Mouse (Mus musculus) stomach, postnatal 0 days (tissue): ENCODE results near the gene Elfn1. TPM values are rescaled to one million over a fixed set of nuclear protein-coding genes. Genes with fewer than 3 reads are reported as not detected.

Experiments used
- ATAC-seq: fragments of 200-750 bp; cut with Nextera tagmentation; 2 replicates; pipeline ENCODE4 v1.8.0; 2017; ENCODE audit not compliant: low FRiP score, low TSS enrichment
- DNase-seq: peaks from one replicate; pipeline ENCODE4 v3.0.0-alpha.2; 2016; ENCODE audit warnings: low spot score
- H3K27ac ChIP-seq: fragments of 300-500 bp; sonication (generic); replicated peaks from 2 replicates; pipeline ENCODE4 v1.5.1; 2014; ENCODE audit warnings: mild to moderate bottlenecking, control low read depth
- H3K27me3 ChIP-seq: fragments of 300-500 bp; sonication (generic); 2 replicates; pipeline ENCODE4 v1.6.1; 2014; ENCODE audit warnings: low read length; ENCODE audit not compliant: control insufficient read depth, insufficient read depth
- H3K36me3 ChIP-seq: fragments of 300-500 bp; sonication (generic); 2 replicates; pipeline ENCODE4 v1.6.1; 2014; ENCODE audit warnings: low read length, mixed read lengths; ENCODE audit not compliant: control insufficient read depth, insufficient read depth
- H3K4me1 ChIP-seq: fragments of 300-500 bp; sonication (generic); replicated peaks from 2 replicates; pipeline ENCODE4 v1.6.1; 2014; ENCODE audit warnings: antibody characterized with exemption; ENCODE audit not compliant: control insufficient read depth, insufficient read depth
- H3K4me2 ChIP-seq: fragments of 300-500 bp; sonication (generic); replicated peaks from 2 replicates; pipeline ENCODE4 v1.6.1; 2014; ENCODE audit warnings: low read depth, mild to moderate bottlenecking, control low read depth, moderate library complexity
- H3K4me3 ChIP-seq: fragments of 300-500 bp; sonication (generic); 2 replicates; pipeline ENCODE4 v1.5.1; 2014; ENCODE audit warnings: low read depth, low read length, control low read depth
- H3K9ac ChIP-seq: fragments of 300-500 bp; sonication (generic); 2 replicates; pipeline ENCODE4 v1.6.1; 2014; ENCODE audit warnings: mild to moderate bottlenecking, low read length, control low read depth, mixed read lengths
- H3K9me3 ChIP-seq: fragments of 300-500 bp; sonication (generic); 2 replicates; pipeline ENCODE4 v1.6.1; 2016; ENCODE audit warnings: low read length; ENCODE audit not compliant: control insufficient read depth
- CTCF ChIP-seq: IDR thresholded peaks from 2 replicates; pipeline ENCODE4 v1.5.1; 2016; ENCODE audit warnings: antibody characterized with exemption, low read depth, mild to moderate bottlenecking, moderate library complexity
- EP300 ChIP-seq: optimal IDR thresholded peaks from 2 replicates; pipeline ENCODE3; 2016; ENCODE audit warnings: antibody characterized with exemption
- WGBS: fragments of 180-500 bp; shearing (Covaris S2); extraction: QIAGEN DNeasy Blood & Tissue Kit; methylation state at CpG from one replicate; pipeline ENCODE4 v1.1.7; 2014; 5-methylcytosine and 5-hydroxymethylcytosine counted together
- polyA plus RNA-seq: library from polyadenylated mRNA; unstranded; fragments of >200 nt; fragmentation: Nextera tagmentation; extraction: Ambion mirVana; gene quantifications from 2 replicates; pipeline ENCODE4 v1.2.1, GENCODE M21; 2015

Elfn1 gene
- polyA plus RNA-seq, 1 experiment from 2014 or later = 0.12 TPM

DNA sequence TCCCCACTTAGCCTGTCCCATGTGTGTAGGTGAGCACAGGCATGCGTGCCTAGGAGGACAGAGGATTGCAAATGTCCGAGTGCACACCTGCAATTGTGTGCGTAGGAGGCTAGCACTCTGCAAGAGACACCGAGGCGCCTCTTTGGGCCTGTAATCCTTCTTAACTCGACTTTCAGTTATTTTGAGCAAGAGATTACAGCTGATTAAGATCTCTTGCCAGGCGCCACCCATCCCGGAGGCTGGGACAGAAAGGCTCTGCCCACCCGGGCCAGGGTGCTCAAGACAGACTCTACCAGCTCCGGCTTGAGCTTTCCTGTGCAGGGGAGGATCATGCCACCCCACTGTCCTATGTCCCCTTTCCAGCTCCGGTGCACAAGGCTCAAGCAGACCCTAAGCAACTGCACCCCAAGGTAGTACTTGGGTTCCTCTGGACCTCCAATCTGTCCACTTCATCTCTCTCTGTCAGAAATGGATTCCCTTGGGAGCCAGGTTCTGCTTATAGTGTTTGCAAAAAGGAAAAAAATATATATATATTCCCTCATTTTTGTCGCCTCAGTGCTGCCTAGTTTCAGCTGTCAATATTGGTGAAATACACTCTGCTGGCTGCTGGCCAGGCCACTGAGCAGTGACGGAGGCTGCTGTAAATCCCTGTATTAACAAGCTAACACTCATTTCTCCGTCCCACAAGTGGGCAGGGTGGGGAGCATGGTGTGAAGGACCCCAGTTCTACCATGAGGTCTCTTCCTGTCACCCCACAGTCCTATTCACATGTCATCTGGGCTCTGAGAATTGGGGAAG, 61.6 kb downstream of the Elfn1 start:
- Histone ChIP-seq H3K4me1 (no peaks in the 10 kb centered on the region), H3K4me2 (no peak overlapping the region), H3K27ac (no peak overlapping the region), H3K9ac (no peak overlapping the region), H3K9me3 (no peaks in the 10 kb centered on the region), H3K27me3 (no peaks in the 10 kb centered on the region), H3K4me3 (no peak overlapping the region), H3K36me3 (no peaks in the 10 kb centered on the region)
- no peak for ATAC-seq
- no peak for TF ChIP-seq EP300
- TF ChIP-seq CTCF = no peak
- no peak for DNase-seq
- WGBS = 60% methylated on average over 14 of the region's 14 CpGs

DNA sequence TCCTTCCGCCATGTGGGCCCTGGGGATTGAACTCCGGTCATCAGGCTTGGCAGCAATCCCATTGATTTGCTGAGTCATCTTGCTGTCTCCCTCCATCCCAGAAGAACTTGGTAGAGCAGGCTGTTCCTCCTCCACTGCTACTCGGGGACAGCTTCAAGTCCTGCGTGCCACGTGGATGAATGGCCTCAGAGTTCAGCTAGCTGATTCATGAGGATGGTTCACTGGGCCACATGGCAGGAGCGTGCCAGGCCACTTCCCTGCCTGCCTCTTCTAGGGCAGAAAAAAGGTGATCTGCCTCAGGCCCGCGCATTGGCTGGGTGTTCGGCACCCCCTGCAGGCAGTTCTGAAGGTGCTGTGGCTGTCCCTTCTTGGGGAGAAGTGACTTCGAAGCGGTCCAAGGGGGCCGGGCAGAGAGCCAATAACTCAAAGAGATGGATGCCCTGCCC, 62.5 kb downstream of the Elfn1 start:
- H3K9ac ChIP-seq = no peak overlapping the region
- peak; percentile 68 for TF ChIP-seq CTCF
- no peak for TF ChIP-seq EP300
- 29% methylated on average over 12 of the region's 12 CpGs for WGBS
- H3K27ac ChIP-seq = no peak overlapping the region
- peak; percentile 34 for DNase-seq
- no peaks in the 10 kb centered on the region for H3K36me3 ChIP-seq
- no peak overlapping the region for H3K4me3 ChIP-seq
- no peaks in the 10 kb centered on the region for H3K9me3 ChIP-seq
- H3K4me2 ChIP-seq = no peak overlapping the region
- peak; percentile 31; the same call in 1 of the 2 replicates for ATAC-seq
- no peaks in the 10 kb centered on the region for H3K27me3 ChIP-seq
- H3K4me1 ChIP-seq = no peaks in the 10 kb centered on the region

DNA sequence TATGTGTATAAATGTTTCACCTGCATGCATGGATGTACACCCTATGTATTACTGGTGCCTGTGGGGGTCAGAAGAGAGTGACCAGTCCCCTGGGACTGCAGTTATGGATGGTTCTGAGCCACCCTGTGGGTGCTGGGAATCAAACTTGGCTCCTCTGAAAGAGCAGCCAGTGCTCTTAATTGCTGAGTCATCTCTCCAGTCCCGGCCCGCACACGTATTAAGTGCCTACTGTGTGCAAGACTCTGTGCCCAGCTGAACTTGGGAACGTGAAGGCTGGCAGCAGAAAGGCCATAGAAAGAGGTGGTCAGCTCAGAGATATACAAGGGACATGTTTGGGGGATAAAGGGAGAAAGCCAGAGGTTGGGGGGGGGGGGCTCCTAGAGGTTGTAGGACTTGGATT, 68.8 kb downstream of the Elfn1 start:
- ATAC-seq = no peak
- H3K27me3 ChIP-seq = no peaks in the 10 kb centered on the region
- no peak for DNase-seq
- no peaks in the 10 kb centered on the region for H3K4me1 ChIP-seq
- H3K9ac ChIP-seq = no peak overlapping the region
- no peak overlapping the region for H3K27ac ChIP-seq
- H3K36me3 ChIP-seq = no peaks in the 10 kb centered on the region
- WGBS = 77% methylated on average over 4 of the region's 4 CpGs
- H3K4me3 ChIP-seq = no peak overlapping the region
- no peak overlapping the region for H3K4me2 ChIP-seq
- H3K9me3 ChIP-seq = no peaks in the 10 kb centered on the region
- TF ChIP-seq EP300 (no peak), CTCF (no peak)

DNA sequence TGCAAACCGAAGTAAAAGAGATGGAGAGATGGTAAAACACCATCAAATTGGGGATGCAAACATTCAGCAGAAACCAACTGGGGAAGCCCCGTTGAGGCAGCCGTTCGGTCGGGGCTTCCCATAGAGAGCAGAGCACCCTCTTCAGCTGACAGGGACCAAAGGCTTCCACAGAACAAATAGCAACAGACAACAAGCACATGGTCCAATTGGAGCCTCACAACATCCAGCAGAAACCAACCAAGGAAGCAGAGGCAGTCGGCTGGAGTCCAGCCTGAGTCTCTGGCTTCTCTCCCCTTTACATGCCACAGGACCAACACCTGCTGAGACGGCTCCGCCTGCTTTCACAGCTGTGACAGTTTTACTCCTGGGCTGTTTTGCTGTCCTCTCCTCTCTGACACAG, 69.7 kb downstream of the Elfn1 start:
- no peak overlapping the region for H3K4me2 ChIP-seq
- DNase-seq (no peak), ATAC-seq (no peak)
- H3K36me3 ChIP-seq = no peaks in the 10 kb centered on the region
- no peak overlapping the region for H3K27ac ChIP-seq
- H3K9me3 ChIP-seq = no peaks in the 10 kb centered on the region
- no peak overlapping the region for H3K9ac ChIP-seq
- TF ChIP-seq CTCF = no peak
- TF ChIP-seq EP300 = no peak
- H3K27me3 ChIP-seq = no peaks in the 10 kb centered on the region
- H3K4me1 ChIP-seq = no peaks in the 10 kb centered on the region
- WGBS = 25% methylated on average over 8 of the region's 8 CpGs
- H3K4me3 ChIP-seq = no peak overlapping the region

DNA sequence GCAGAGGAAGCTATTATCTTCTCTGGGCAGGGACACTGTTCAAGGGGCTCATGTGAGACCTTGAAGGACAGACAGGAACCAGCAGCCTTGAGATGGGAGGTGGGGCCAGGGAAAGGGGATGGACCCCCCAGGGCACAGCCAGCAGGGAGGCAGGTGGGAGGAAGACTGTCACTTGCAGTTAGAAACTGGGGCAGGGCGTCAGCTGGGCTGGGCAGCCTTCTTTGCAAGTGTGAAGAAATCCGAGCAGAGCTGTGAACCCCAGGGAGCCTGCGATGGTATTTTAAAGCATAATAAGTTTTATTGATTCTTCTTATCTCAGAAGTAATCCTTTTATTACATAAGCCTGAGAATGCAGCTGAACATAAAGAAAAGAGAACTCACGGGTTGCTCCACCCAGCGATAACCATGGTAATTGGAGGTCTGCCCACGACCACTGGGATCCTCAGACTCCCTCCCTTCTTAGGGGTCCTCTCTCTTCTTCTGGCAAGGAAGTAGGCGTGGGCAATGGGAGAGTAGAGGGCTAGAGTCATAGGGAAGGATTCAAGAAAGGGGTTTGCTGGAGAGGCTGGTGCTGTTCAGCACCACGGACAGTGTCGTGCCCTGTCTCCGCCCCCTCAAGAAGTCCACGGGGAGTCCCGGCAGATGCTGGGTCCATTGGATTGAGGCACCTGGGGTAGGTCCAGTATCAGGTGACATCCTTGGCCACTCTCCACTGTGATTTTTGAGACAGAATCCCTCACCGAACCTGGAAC, 71.0 kb downstream of the Elfn1 start:
- ATAC-seq = no peak
- Histone ChIP-seq H3K9me3 (no peaks in the 10 kb centered on the region), H3K4me1 (no peaks in the 10 kb centered on the region), H3K27me3 (no peaks in the 10 kb centered on the region), H3K4me2 (no peak overlapping the region), H3K36me3 (no peaks in the 10 kb centered on the region), H3K27ac (no peak overlapping the region), H3K4me3 (no peak overlapping the region), H3K9ac (no peak overlapping the region)
- DNase-seq = peak; percentile 44
- 3% methylated on average over 13 of the region's 13 CpGs for WGBS
- TF ChIP-seq CTCF = no peak
- no peak for TF ChIP-seq EP300

DNA sequence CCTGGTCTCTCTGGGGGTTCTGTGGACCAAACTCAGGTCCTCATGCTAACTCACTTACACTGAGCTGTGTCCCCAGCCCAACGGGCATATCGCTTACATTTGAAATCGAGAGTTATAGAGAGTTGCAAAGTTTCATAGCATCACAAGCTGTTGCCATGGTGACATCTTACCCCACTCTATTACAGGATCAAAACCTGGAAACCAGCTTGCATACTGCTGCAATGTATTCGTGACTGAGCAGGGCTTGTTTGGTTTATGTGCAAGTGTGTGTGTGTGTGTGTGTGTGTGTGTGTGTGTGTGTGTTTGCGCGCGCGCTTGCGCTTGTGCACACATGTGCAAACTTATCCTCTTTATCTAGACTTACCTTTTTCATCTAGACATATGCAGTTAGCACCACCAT, 71.6 kb downstream of the Elfn1 start:
- H3K9ac ChIP-seq = no peak overlapping the region
- no peaks in the 10 kb centered on the region for H3K4me1 ChIP-seq
- H3K27me3 ChIP-seq = no peaks in the 10 kb centered on the region
- H3K4me3 ChIP-seq = no peak overlapping the region
- no peak for TF ChIP-seq EP300
- no peak for TF ChIP-seq CTCF
- no peak overlapping the region for H3K4me2 ChIP-seq
- H3K36me3 ChIP-seq = no peaks in the 10 kb centered on the region
- no peak overlapping the region for H3K27ac ChIP-seq
- no peak for ATAC-seq
- H3K9me3 ChIP-seq = no peaks in the 10 kb centered on the region
- 82% methylated on average over 9 of the region's 9 CpGs for WGBS
- DNase-seq = no peak
